Mouse (Mus musculus): ENCODE results near the gene Prkag1.

DNA sequence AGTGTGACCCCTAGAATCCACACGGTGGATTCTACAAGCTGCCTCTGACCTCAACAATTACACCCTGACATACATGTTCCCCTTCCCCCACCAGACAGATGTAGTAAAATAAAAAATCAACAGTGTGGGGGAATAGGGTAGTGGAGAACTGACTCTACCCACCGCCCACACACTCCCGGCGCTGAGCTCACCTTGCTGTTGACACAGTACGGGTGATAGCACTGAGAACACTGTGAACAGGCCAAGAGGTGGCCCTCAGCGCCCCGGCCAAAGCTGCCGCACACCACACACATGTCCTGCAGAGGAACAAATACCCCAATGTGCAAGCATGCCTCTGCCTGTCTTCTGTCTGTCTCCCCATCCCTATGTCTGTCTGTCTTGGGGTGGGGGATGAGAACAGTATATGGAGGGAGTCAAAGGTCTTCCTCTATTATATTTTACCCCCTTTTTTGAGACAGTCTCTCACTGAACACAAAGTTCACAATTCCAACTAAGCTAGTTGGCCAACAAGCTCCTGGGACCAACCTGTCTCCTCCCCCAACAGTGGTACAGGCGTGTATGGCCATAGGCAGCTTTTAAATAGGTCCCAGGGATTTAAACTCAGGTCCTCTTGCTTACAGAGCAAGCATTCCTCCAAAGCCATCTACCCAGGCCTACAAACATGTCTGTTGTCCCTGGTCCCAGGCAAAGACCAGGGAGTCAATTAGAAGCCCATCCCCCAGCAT is 28.2 kb upstream of the Prkag1 start:
- TF ChIP-seq GATA1 (IDR thresholded peaks at IDR 0.05; ENCODE audit: borderline replicate concordance, low read length) (no peak), FLI1 (IDR thresholded peaks at IDR 0.05; ENCODE audit: low read length) (no peak)
